Mouse (Mus musculus) MEL (cell line): ENCODE results near the gene Mfng.

Experiments used
- CHD1 ChIP-seq: IDR thresholded peaks from 2 replicates; pipeline ENCODE4 v1.6.1; 2012; ENCODE audit warnings: low read depth, mild to moderate bottlenecking, inconsistent platforms, low read length, improper control_type of control experiment
- MAX ChIP-seq: IDR thresholded peaks from 2 replicates; pipeline ENCODE4 v1.6.1; 2011; ENCODE audit warnings: low read length, improper control_type of control experiment
- NRF1 ChIP-seq: IDR thresholded peaks from 2 replicates; pipeline ENCODE4 v1.6.1; 2014; ENCODE audit warnings: low read depth, mild to moderate bottlenecking, inconsistent platforms, low read length, improper control_type of control experiment, moderate library complexity; ENCODE audit not compliant: poor library complexity, insufficient read depth, severe bottlenecking
- RAD21 ChIP-seq: IDR thresholded peaks from 2 replicates; pipeline ENCODE4 v1.6.1; 2011; ENCODE audit warnings: mild to moderate bottlenecking, low read depth, low read length, improper control_type of control experiment
- TCF12 ChIP-seq: IDR thresholded peaks from 2 replicates; pipeline ENCODE4 v1.6.1; 2014; ENCODE audit warnings: low read depth, mild to moderate bottlenecking, inconsistent platforms, low read length, improper control_type of control experiment, moderate library complexity

GRCm38 (mm10) chr15:78754144-78754543, 19.1 kb downstream of the Mfng start:
- TF ChIP-seq RAD21 (no peak), NRF1 (no peak), TCF12 (no peak), MAX (no peak), CHD1 (no peak)
